Mouse (Mus musculus): ENCODE data around the gene Hoxb5.

Gene Hoxb5

DNA sequence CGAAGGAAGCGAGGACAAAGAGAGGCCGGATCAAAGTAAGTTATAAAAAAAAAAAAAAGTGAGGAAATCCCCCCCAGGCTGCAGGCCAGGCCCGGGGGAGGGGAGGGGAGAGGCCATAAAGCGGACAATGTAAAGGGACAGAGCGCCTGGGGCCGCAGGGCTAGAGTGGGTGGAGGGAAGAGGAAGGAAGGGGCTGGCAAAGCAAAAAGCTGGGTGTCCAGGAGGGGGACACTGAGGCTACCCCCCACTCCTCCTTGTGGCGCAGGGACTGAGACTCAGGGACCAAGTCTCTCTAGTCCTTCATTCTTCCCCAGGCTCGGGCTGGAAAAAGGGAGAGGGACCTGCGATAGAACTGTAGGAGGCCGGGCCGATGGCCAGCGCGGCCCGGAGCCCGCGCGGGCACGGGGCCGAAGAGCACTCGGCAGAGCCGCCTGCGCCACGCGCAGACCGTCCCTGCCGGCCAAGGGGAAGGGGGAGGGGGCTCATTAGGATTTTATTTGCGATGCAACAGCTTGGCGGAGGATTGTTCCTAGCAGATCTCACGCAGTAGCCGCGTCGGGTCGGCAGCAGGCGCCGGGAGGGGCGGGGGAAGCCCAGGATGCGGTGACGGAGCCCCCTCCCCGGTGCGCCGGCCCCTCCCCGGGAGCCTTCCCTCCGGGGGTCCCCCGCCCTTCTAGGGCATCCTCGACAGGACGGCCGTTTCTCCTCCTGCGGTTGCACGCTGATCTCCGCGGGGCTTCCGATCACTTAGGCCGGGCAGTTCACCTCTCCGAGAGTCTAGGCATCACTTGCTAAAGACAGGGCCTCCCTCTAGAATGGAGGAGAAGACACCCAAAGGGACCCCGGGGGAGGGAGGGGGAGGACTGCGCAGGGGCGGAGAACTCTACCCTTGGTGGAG, 30.9 kb upstream of the Hoxb5 start:
- ATAC-seq (ENCODE audit: low TSS enrichment): no peak

DNA sequence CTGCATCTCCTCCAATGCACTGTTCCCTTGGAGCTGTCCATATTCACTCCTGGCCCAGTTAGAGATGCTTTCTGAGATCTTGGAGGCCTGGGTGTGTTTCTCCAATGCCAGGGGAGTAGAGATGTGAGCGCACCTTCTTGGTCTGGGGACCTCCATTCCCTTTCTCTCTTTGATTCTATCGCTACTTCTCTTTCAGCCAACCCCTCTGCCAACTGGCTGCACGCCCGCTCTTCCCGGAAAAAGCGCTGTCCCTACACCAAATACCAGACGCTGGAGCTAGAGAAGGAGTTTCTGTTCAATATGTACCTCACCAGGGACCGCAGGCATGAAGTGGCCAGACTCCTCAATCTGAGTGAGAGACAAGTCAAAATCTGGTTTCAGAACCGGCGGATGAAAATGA, 28.7 kb upstream of the Hoxb5 start:
- no peak for ATAC-seq (ENCODE audit: low TSS enrichment)

DNA sequence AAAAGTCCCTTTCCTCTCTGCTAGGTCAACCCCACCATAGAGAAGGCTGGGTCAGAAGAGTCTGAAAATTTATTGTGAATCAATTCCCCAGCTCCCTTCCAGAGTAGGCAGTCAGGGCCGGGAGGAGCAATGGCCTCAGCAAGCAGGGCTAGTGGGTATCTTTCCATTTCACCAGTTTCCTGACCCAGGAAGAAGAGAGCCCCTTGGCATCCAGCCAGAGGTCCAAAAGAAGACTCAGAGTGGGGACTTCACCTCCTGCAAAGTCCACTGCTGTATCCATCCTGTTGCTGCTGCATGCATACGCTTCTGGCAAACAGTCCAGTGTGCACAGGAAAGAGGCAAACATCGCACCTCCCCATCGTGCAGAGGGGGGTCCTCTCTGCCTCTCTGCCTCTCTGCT, 27.2 kb upstream of the Hoxb5 start:
- no peak for ATAC-seq (ENCODE audit: low TSS enrichment)

DNA sequence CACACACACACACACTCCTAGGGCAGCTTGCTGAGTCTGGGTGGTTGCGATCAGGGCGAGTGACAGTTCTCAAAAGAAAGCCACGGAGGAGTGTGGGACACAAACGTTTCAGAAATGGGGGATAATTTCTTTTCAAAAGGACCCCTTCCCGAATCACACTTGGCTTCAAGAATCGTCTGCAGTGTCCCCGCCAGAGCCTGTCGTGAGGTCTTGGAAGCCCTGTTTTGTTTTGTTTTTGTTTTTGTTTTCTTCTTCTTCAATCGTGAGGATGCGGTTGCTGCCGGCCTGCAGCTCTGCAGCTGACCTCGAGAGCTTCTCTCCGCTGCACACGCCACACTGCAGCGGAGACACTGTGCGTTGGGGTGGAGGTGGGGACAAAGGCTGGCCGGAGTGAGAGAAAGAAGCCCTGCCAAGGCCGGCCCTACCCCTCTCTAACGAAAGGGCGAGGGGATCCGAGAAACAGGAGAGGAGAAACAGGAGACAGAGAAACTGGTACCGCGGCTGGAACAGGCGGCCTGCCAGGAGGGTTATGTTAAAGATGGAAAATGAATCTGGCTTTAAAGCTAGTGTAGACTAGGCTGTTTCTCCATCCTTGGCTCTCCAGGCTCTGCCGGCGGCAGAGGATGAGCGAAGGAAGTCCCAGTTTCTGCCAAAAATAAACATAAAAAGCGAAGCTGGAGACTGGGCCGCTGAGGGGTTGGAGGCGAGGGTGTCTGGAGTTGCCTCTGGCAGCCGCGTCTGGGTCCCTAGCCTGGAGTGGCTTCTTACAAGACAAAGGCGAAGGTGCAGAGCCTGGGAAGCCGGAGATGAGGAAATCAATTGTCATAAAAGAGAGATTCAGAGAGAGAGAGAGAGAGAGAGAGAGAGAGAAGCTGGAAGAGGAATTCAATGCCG, 25.7 kb upstream of the Hoxb5 start:
- no peak for ATAC-seq (ENCODE audit: low TSS enrichment)

DNA sequence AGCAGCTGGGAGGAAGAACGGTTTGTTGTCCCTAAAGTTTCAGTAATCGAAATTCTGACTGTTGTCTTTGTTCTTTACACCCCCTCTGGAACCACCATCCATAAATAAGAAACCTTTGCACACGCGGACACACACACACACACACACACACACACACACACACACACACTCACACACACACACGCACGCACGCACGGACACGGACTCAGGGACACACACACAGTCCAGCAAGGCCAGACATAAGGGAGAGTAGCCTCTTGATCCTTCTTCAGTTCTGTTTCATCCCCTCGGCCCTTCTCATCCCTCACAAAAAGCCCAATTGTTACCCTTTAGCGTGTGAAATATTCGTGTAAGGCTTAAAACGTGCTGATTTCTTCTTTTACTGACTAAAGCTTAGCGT, 24.8 kb upstream of the Hoxb5 start:
- ATAC-seq (ENCODE audit: low TSS enrichment): no peak

DNA sequence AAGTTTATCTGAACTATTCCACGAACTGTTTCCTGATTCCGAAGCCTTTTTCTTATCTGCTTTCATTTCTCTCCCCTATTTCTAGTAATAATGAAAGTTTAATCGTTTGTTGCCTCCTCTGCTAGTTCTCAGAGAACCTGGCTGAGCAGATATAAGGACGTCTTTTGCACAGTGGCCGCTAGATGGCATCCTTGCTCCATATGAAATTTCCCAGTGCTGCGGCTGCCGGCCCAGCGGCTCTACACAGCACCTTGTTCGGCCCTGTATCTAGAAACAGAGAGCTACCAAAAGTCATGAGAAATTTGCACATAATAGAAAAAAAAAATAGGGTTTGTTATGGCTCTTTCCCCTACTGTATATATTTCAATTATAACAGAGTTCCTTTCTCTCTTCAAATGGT, 24.4 kb upstream of the Hoxb5 start:
- peak; percentile 74; the same call in 1 of the 2 replicates for ATAC-seq (ENCODE audit: low TSS enrichment)

DNA sequence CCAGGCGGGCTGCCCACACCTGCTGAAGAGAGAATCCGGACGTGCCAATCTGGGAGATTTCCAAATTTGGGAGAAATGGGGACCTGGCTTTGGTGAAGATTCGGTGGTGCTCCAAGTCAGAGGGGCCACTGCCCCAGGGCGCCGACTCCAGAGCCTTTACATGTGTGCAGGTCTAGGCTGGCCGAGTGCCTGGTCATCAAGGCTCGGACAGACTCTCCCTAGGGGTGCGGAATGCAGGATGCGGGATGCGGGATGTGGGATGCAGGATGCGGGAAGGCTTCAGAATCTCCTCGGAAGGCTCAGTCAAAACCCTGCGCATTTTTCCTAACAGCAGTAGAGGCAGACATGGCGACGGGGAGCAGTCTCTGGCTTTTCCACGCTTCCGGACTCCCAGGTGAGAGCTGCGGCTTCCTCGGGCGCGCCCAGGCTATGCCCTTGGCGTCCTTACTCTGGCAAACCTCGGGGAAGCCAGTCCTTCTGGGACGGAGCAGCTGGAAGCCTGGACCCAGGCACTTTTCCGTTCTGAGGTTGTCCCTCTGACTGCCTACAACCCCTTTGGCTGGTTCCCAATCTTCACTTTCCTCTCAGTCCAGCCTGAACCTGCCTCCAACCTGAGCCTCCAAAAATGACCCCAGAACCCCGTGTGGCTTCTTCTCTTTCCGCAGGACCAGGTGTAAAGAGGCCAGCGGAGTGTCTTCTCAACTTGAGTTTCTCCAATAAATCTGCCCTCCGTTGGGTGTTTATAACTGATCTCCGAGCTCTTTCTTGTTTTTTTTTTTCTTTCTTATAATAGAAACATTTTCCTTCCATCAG, 23.5 kb upstream of the Hoxb5 start:
- no peak for ATAC-seq (ENCODE audit: low TSS enrichment)

DNA sequence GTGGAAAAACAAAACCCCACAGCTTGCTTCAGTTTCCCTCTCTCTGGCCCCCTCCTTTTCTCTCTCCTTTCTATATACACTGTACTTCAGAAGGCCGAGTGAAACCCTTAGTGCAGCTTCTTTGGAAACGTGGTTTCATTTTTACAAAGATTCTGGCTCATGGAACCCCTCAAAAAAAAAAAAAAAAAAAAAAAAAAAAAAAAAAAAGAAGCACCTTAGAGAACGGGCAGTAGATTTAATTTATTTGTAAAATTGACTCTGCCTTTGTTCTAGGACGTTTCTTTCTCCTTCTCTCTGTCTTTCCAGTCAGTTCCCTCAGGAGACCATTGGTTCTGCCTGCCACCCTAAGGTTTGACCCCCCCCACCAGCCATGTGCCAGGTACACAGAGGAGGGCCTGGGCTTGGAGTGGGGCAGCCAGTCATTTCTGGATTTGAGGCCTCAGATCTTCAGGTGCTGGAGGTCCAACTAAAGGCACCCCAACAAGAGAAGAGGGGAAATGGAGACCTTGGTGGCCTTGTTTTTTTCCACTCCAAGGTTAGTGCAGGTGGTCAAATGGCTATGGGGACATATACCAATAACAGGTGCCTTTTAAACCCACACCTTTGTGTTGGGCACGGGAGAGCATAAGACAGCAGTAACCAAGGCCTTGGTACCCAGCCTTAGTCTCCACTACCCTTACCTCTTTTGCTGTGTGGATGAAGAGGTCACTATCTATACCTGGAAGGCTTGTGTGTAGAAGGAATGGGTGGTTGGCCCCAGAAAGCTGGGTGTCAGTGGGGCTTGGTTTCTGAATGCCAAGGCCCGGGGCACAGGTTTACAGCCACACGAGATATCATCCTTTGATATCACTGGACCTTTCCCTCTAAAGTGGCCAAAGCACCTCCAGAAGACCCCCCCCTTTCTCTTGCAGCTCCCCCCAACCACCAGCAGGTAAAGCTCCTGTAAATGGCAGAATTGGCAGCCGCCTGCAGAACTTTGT, 22.4 kb upstream of the Hoxb5 start:
- ATAC-seq (ENCODE audit: low TSS enrichment): no peak

DNA sequence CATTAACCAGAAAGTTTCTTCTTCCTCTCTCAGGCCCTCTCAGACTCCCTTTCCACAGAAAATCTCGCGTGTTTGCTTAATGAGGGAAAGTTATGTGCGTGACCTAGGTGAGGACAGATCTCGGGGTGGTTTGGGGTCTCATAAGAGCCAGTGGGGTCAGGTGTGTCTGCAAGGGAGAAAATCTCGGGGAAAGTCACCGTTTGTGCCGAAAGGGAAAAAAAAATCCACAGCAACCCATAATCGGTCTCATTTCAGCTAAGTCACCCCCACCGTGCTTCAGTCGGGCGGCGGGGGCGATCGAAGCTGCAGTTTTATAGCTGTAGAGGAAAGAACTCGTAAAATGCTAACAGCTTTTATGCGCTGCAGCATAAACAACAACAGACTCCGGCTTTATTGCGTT, 21.7 kb upstream of the Hoxb5 start:
- ATAC-seq (ENCODE audit: low TSS enrichment): no peak

DNA sequence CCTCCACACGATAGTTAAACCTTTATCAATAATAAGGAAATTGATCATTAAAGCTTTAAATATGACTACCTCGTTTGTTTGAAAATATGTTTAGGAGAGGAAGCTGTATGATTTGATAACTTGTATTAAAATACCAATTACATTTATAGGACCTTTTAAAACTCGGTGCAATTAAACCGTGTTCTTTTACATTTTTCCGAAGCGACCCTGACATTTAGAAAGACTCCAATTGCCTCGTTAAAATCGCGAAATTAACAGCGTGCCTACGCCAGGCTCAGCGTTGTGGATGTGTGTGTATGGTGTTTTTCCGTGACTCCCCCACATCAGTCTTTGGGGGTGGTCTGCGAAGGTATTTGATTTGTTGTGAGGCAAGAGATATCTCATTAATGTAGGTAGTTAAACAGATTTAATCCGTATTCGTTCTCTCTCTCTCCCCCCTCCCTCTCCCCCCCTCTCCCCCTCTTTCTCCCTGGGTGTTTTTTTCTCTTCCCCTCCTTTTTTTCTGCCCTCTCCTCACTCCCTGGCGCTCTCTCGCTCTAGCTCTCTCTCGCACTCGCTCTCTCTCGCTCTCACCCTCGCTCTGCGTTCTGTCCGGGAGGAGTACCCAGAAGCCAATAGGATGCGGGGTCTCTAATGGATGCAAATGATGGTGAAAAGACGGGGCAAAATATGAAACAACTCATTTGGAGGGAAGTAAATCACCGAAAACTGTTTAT, 21.1 kb upstream of the Hoxb5 start, which contains the start of gene Hoxb8:
Gene Hoxb8 (plus strand): TSS at position 51 of the 716 bp plus-strand sequence.
- no peak for ATAC-seq (ENCODE audit: low TSS enrichment)

DNA sequence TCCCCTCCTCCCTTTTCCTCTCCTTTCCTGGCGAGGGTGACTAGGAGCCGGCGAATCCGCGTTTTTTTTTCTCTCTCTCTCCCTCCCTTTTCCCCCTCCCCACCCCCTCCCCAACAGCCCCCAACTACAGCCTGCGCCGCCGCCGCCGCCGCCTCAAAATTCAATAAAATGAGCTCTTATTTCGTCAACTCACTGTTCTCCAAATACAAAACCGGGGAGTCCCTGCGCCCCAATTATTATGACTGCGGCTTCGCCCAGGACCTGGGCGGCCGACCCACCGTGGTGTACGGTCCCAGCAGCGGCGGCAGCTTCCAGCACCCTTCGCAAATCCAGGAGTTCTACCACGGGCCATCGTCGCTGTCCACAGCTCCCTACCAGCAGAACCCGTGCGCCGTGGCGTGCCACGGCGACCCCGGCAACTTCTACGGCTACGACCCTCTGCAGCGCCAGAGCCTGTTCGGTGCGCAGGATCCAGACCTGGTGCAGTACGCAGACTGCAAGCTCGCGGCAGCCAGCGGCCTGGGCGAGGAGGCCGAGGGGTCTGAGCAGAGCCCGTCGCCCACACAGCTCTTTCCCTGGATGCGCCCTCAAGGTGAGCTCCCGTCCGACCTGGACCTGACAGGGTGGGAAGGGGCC, 20.2 kb upstream of the Hoxb5 start:
- ATAC-seq (ENCODE audit: low TSS enrichment): no peak

DNA sequence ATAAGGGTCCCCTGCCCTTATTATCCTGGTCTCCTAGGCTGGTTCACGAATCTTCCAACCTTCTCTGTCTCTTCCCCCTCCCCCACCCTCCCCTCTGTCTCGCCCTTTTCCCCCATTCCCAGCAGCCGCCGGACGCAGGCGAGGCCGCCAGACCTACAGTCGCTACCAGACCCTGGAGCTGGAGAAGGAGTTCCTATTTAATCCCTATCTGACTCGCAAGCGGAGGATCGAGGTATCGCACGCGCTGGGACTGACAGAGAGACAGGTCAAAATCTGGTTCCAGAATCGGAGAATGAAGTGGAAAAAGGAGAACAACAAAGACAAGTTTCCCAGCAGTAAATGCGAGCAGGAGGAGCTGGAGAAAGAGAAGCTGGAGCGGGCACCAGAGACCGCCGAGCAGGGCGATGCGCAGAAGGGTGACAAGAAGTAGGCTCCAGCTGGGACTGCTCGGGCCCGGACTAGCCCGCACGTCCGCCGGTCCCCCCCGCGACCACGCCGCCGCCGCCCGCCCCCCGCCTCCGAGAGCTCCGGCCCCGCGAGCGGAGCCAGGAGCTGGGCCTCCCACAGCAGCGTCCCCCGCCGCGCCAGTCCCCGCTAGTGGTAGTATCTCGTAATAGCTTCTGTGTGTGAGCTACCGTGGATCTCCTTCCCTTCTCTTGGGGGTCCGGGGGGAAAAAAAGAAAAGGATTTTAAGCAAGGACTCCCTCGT, 18.9 kb upstream of the Hoxb5 start:
- ATAC-seq (ENCODE audit: low TSS enrichment): no peak

DNA sequence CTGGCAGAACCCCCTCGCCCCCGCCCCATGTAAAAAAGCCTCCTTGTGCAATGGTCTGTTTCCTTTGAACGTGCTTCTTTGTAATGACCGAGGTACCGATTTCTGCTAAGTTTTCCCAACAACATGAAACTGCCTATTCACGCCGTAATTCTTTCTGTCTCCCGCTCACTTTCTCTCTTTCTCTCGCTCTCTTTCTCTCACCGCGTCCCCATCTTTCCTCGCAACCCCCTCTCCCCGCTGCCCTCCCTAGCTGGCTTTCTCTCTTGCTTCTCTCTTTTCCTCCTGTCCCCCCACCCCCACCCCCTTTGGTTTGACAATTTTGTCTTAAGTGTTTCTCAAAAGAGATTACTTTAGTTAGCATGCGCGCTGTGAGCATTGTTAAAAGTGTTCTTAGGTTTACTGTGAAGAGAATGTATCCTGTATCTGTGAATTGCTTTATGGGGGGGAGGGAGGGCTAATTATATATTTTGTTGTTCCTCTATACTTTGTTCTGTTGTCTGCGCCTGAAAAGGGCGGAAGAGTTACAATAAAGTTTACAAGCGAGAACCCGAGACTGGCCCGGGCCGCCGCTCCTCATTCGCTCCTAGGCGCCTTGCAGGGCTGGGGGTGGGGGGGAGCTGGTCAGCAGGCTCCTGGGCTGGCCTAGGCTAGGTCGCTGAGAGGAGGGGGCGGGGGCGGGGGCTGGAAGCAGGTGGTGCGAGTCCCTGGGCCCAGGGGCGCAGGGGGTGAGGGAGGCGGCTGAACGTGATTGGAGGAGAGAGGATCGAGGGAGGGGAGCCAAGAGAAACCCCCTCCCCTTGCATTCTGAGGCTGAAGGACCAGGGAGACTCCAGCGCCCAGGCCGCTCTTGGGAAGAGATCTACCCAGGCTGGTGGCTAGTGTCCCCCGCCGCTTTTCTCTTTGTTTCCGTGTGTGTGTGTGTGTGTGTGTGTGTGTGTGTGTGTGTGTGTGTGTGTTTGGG, 18.1 kb upstream of the Hoxb5 start:
- ATAC-seq (ENCODE audit: low TSS enrichment): no peak

DNA sequence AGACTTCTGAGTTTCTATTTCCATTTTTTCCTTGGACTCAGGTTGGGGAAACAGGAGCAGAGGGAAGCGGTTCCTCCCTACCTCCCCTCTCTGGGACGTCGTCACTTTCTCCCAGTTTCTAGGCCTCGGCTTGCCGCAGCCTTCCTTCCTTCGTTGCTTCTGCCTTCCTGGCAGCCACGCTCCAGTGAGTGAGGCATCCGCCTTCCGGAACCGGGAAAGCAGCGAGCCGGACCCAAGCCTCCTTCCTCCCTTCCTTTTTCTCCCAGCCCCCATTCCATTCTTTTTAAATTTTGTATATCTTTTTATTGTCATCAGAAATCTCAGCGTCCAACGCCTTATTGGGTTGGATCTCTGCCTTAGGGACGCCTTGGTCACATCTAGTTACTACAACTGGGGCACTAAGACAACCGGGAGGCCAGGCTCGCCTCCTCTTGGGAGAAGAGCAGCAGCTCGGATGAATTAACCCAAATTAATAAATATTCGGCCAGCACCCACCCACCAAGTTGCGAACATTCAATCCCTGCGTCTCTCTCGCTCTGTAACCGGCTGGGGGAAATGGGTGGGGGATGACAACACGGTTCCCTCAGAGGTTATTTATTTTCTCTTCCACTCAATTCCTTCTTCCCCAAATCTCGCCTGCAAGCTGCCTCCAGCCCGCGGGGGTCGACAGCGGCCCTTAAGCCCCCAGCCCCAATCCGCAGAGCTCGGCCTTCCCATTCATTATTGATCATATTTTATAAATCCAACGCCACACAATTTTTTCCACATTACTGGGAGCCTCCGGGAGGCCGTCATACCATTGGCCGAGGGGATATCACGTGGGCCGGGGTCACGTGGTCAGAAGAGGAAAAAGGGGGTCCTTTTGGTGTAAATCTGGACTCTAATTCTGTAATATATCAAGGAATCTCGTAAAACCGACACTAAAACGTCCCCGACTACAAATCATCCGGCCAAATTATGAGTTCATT, 17.1 kb upstream of the Hoxb5 start, which contains the start of gene Hoxb7:
Gene Hoxb7 (plus strand): TSS at position 853 of the 968 bp plus-strand sequence.
- ATAC-seq (ENCODE audit: low TSS enrichment): no peak

DNA sequence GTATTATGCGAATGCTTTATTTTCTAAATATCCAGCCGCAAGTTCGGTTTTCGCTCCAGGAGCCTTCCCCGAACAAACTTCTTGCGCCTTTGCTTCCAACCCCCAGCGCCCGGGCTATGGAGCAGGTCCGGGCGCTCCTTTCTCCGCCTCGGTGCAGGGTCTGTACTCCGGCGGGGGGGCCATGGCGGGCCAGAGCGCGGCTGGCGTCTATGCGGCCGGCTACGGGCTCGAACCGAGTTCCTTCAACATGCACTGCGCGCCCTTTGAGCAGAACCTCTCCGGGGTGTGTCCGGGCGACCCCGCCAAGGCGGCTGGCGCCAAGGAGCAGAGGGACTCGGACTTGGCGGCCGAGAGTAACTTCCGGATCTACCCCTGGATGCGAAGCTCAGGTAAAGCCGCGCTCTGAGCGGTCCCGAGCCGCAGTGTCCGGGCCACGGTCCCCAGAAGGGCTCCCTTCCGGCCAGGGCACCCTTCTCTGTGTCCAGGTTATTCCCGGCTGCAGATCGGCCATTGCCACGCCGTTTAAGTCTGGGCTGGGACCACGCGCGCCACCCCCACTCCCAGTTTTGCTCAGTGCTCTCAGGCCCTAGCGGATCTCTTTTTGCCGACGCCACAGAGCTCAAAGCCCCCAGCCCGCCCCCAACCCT, 16.3 kb upstream of the Hoxb5 start:
- no peak for ATAC-seq (ENCODE audit: low TSS enrichment)

DNA sequence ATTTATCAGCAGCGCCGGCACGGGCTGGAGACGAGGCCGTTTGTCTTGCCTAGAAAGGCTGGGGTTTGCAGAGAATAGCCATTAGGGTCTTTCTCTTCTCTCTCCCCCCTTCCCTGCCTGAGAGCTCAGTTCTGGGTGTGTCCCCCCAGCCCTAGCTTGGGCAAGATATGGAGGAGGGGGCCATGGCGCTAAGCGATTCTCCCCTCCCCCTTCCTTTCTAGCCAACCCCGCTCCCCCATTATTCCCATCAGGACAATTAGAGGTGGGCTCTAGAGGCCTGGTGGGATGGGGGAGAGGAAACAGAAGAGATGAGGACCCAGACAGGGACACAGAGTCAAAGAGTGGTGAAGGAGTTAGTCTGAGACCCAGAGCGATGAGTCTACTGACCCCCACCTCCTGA, 15.7 kb upstream of the Hoxb5 start:
- no peak for ATAC-seq (ENCODE audit: low TSS enrichment)

Data from frontal cortex, adult (tissue).